Mouse (Mus musculus): ENCODE measurements around the gene Enpp6. TPM values are rescaled to one million over a fixed set of nuclear protein-coding genes. Genes with fewer than 3 reads are reported as not detected.

The Enpp6 gene
- polyA plus RNA-seq (2012; rRNA removed) = 0.09 and 0.20 TPM in 2 replicates
- 0.17 and 0.52 TPM in 2 replicates for polyA plus RNA-seq (2014; fragmentation: Nextera tagmentation; extraction: Ambion mirVana)

DNA sequence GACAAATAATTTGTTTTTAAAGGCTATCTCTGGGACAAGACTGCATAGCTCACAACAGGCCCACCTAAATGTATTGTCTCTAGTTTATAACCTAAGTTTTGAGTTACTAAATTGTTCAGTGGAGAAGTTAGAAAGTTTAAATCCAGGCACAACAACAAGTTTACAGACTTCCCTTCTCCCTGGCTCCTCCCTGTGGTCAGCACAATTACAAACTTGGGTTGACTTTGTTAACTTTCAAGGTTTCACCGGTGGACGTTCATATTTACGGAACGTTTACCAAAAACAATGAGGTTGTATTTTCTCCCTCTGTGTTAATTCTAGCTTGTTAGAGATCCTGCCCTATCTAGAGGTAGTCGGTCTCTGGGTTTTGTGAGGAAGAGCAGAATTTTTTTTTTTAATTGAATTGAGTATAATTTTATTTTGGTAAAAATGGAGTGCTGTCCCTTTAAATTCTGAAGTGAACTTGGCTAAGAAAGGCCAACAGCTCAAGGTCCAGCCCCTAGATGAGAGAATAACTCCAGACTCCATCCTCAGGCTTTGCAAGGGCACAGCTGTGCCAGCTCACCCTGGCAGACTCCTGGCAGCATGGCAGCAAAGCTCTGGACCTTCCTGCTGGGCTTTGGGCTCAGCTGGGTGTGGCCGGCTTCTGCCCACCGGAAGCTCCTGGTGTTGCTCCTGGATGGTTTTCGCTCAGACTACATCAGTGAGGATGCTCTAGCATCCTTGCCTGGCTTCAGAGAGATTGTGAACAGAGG lies at the start of gene Enpp6:
TSS of gene Enpp6 (plus strand) at position 502 of the 755 bp plus-strand sequence.
- H3K27me3 ChIP-seq (ENCODE audit: control insufficient read depth, insufficient read depth, low read length) = no peaks in the 10 kb centered on the region
- TF ChIP-seq EP300 (IDR thresholded peaks at IDR 0.05; ENCODE audit: low read depth) = no peak
- no peak for TF ChIP-seq CTCF (IDR thresholded peaks at IDR 0.05; ENCODE audit: low read depth)
- WGBS (ENCODE audit: insufficient replicate concordance) = 73% methylated on average over 8 of the region's 8 CpGs
- no peaks in the 10 kb centered on the region for H3K9me3 ChIP-seq (ENCODE audit: control insufficient read depth, low read length)
- H3K27ac ChIP-seq = no peak within 1 kb of the TSS
- no peaks in the 10 kb centered on the region for H3K4me1 ChIP-seq (replicated peaks; ENCODE audit: control insufficient read depth in 2 of 2, insufficient read depth in 2 of 2, low read length in 1 of 2)
- no peak within 1 kb of the TSS for H3K4me3 ChIP-seq (ENCODE audit: insufficient read depth in 1 of 2, low read depth in 2 of 2, low read length in 2 of 2)
- H3K4me2 ChIP-seq (ENCODE audit: low read depth) = no peak within 1 kb of the TSS
- ATAC-seq (ENCODE audit: insufficient read depth) (no peak), DNase-seq (ENCODE audit: low read depth in 3 of 3, low spot score in 3 of 3) (no peak)
- H3K36me3 ChIP-seq (replicated peaks; ENCODE audit: control insufficient read depth, insufficient read depth, low read depth) = no peaks in the 10 kb centered on the region
- no peak within 1 kb of the TSS for H3K9ac ChIP-seq (replicated peaks)

DNA sequence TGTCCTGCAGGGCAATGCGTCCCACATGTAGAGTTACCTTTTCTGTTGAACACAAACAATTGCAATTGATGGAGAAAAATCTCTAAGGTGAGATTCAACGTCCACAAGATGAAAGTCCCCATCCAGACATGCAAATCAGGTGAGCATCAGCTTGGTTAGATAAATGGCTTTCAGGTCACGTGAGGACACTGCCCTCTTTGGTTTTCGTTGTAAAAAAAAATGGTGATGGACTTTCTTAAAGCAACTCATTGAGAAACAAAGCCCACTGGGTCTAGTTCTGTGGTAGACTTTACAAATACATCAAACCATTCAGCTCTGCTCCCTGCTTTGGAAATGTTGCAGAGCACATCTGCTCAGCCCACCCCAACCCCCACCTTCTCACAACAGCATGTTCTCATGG lies 48.5 kb upstream of the Enpp6 start:
- Histone ChIP-seq H3K9me3 (ENCODE audit: control insufficient read depth, low read length) (no peaks in the 10 kb centered on the region), H3K4me1 (replicated peaks; ENCODE audit: control insufficient read depth in 2 of 2, insufficient read depth in 2 of 2, low read length in 1 of 2) (no peaks in the 10 kb centered on the region), H3K9ac (replicated peaks) (no peak overlapping the region), H3K4me2 (ENCODE audit: low read depth) (no peak overlapping the region), H3K27ac (no peak overlapping the region), H3K4me3 (ENCODE audit: insufficient read depth in 1 of 2, low read depth in 2 of 2, low read length in 2 of 2) (no peak overlapping the region), H3K27me3 (ENCODE audit: control insufficient read depth, insufficient read depth, low read length) (no peaks in the 10 kb centered on the region), H3K36me3 (replicated peaks; ENCODE audit: control insufficient read depth, insufficient read depth, low read depth) (no peaks in the 10 kb centered on the region)
- DNase-seq (ENCODE audit: low read depth in 3 of 3, low spot score in 3 of 3) (no peak), ATAC-seq (ENCODE audit: insufficient read depth) (no peak)
- TF ChIP-seq EP300 (IDR thresholded peaks at IDR 0.05; ENCODE audit: low read depth) = no peak
- TF ChIP-seq CTCF (IDR thresholded peaks at IDR 0.05; ENCODE audit: low read depth) = no peak
- 56% methylated on average over 4 of the region's 4 CpGs for WGBS (ENCODE audit: insufficient replicate concordance)

DNA sequence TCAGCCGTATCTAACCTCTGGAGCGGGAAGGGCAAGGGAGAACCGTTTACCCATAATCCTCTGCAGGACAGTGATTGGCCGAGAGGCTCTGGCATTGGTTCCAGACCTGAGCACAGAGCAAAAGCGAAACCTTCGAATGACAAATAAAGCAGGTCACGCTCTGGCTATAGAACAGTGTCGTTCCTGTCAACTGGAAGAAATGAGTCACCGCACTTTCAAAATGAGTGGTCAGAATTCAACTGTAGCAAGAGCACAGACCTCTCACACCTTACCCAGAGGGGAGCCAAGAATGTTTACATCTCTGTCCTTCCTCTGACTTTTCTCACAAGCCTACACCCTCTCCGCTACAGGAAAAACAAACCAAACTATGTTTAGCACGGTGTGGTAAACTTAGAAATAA lies 45.4 kb upstream of the Enpp6 start:
- Histone ChIP-seq H3K9me3 (ENCODE audit: control insufficient read depth, low read length) (no peaks in the 10 kb centered on the region), H3K27ac (no peak overlapping the region), H3K4me2 (ENCODE audit: low read depth) (no peak overlapping the region), H3K27me3 (ENCODE audit: control insufficient read depth, insufficient read depth, low read length) (no peaks in the 10 kb centered on the region), H3K4me3 (ENCODE audit: insufficient read depth in 1 of 2, low read depth in 2 of 2, low read length in 2 of 2) (no peak overlapping the region), H3K9ac (replicated peaks) (no peak overlapping the region), H3K36me3 (replicated peaks; ENCODE audit: control insufficient read depth, insufficient read depth, low read depth) (no peaks in the 10 kb centered on the region), H3K4me1 (replicated peaks; ENCODE audit: control insufficient read depth in 2 of 2, insufficient read depth in 2 of 2, low read length in 1 of 2) (no peaks in the 10 kb centered on the region)
- 55% methylated on average over 11 of the region's 11 CpGs for WGBS (ENCODE audit: insufficient replicate concordance)
- TF ChIP-seq EP300 (IDR thresholded peaks at IDR 0.05; ENCODE audit: low read depth) (no peak), CTCF (IDR thresholded peaks at IDR 0.05; ENCODE audit: low read depth) (no peak)
- DNase-seq (ENCODE audit: low read depth in 3 of 3, low spot score in 3 of 3) = peak in 1 of 3 experiments; percentile 22
- no peak for ATAC-seq (ENCODE audit: insufficient read depth)

DNA sequence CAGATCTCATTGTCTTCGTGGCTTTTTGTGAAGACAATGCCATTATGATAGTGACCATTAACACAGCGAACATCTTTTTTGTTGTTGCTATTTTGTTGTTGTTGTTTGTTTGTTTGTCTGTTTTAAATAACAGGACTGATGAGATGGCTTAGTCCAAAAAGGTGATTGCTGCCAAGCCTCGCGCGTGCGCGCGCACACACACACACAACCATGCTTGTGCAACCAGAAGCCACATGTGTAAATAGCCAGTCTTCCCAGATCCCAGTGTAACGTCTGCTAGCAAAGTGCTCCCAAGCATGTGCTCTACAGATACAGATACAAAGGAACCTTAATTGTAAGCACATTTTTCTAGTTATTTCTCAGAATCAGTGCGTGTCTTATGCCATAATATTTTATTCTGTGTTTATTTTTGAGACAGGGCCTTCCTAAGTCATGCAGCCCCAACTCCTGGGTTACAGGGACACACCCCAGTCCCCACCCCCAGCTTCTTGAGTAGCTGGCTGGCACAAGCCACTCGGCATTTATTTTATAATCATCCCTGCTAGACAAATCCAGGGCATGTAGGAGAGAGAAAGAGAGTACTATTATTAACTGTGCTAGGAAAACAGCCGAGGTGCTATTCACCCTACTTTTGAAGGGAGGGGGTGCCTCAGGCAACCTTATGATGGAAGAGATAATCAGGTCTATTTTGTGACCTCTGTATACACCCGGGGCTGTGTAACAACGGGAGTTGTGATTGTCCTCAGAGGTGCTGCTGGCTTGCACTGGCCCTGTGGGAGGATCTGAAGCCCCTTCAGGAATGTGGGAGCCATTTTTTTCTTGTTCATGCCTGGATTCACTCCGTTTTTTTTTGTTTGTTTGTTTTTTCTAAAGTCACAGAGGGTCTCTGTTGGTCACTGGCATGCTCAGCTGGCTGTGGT lies 44.7 kb upstream of the Enpp6 start:
- Histone ChIP-seq H3K9ac (replicated peaks) (no peak overlapping the region), H3K27me3 (ENCODE audit: control insufficient read depth, insufficient read depth, low read length) (no peaks in the 10 kb centered on the region), H3K9me3 (ENCODE audit: control insufficient read depth, low read length) (no peaks in the 10 kb centered on the region), H3K27ac (no peak overlapping the region), H3K4me1 (replicated peaks; ENCODE audit: control insufficient read depth in 2 of 2, insufficient read depth in 2 of 2, low read length in 1 of 2) (no peaks in the 10 kb centered on the region), H3K36me3 (replicated peaks; ENCODE audit: control insufficient read depth, insufficient read depth, low read depth) (no peaks in the 10 kb centered on the region), H3K4me3 (ENCODE audit: insufficient read depth in 1 of 2, low read depth in 2 of 2, low read length in 2 of 2) (no peak overlapping the region), H3K4me2 (ENCODE audit: low read depth) (no peak overlapping the region)
- ATAC-seq (ENCODE audit: insufficient read depth) = no peak
- 68% methylated on average over 15 of the region's 15 CpGs for WGBS (ENCODE audit: insufficient replicate concordance)
- no peak for DNase-seq (ENCODE audit: low read depth in 3 of 3, low spot score in 3 of 3)
- no peak for TF ChIP-seq CTCF (IDR thresholded peaks at IDR 0.05; ENCODE audit: low read depth)
- no peak for TF ChIP-seq EP300 (IDR thresholded peaks at IDR 0.05; ENCODE audit: low read depth)

DNA sequence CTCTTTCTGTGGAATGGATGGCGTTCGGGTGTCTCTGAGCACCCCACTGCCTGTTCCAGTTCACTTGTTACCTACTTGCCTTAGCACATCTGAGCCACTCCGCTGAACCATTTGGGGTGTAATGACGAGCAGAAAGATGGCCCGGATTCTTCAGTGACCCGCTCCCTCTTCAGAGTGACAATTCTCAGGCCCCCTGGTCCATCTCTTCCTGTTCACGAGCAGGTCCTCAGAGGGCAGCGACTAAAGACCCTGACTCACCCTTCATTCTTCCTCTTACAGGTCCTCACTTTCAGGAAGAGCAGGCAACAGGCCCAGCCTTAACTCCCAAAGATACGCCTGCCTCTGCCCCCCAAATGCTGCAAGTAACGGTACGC lies 44.0 kb upstream of the Enpp6 start:
- no peak for TF ChIP-seq CTCF (IDR thresholded peaks at IDR 0.05; ENCODE audit: low read depth)
- no peak for TF ChIP-seq EP300 (IDR thresholded peaks at IDR 0.05; ENCODE audit: low read depth)
- Histone ChIP-seq H3K9ac (replicated peaks) (no peak overlapping the region), H3K4me3 (ENCODE audit: insufficient read depth in 1 of 2, low read depth in 2 of 2, low read length in 2 of 2) (no peak overlapping the region), H3K9me3 (ENCODE audit: control insufficient read depth, low read length) (no peaks in the 10 kb centered on the region), H3K36me3 (replicated peaks; ENCODE audit: control insufficient read depth, insufficient read depth, low read depth) (no peaks in the 10 kb centered on the region), H3K4me1 (replicated peaks; ENCODE audit: control insufficient read depth in 2 of 2, insufficient read depth in 2 of 2, low read length in 1 of 2) (no peaks in the 10 kb centered on the region), H3K27me3 (ENCODE audit: control insufficient read depth, insufficient read depth, low read length) (no peaks in the 10 kb centered on the region), H3K27ac (no peak overlapping the region), H3K4me2 (ENCODE audit: low read depth) (no peak overlapping the region)
- 67% methylated on average over 11 of the region's 11 CpGs for WGBS (ENCODE audit: insufficient replicate concordance)
- ATAC-seq (ENCODE audit: insufficient read depth) (no peak), DNase-seq (ENCODE audit: low read depth in 3 of 3, low spot score in 3 of 3) (no peak)

Data from liver, embryonic 14.5 days (tissue).